Comparison of ENCODE assay signal across 23 mouse cellular contexts in the genomic region with DNA sequence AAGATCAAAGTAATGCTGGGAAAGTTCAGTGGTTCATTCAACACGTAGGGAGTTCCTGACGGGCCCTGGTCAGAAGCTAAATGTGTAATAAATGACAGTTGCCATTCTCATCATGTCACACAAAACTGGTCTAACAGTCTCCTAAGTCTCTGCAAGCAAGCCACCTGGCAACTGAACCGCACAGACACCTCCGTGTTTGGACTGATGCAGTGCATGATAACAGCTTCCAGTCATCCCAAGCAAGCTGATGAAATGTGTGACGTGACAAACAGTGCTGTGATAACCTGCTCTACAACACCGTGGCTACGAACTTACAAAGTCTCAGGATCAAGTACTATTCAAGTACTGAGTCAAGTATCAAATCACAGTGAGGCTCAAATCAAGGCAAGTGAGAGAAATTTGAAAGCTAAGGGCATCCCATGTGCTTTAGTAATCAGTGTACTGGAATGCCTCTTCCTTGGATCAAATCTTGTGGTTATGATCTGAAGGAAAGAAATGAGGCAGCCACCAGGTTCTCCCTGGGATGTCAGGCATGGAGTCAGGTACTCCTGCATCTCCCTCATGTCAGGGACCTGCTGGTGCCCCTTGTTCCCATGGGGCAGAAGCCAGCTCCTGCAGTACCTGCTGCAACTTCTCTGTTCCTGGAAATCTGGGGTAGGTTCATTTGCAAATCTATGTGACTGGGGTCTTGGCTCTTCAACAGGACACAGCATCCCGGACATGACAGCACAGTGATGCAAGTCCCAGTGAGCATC. TPM values are rescaled to one million over a fixed set of nuclear protein-coding genes. Genes with fewer than 3 reads are reported as not detected.
DNase-seq lines count a peak whose midpoint lies in the region; ATAC-seq lines count a peak whose summit lies in the region.
"Had no signal": no experiment of that assay in that cellular context is flagged by ENCODE, and none has a peak within 500 bp of the region (broad histone marks: within the 10 kb centered on the region; RNA-seq: fewer than 3 reads in every experiment).

No protein-coding gene starts in this region.

- H3K27ac ChIP-seq in hindbrain, embryonic 13.5 days, result no peak overlapping the region
- H3K27ac ChIP-seq in hindbrain, embryonic 14.5 days, result no peak overlapping the region
- H3K27ac ChIP-seq: embryonic facial prominence, embryonic 10.5 days; embryonic facial prominence, embryonic 12.5 days; forebrain, embryonic 13.5 days; forebrain, embryonic 15.5 days had no signal

- H3K9me3 ChIP-seq in hindbrain, embryonic 13.5 days, result no peaks in the 10 kb centered on the region
- H3K9me3 ChIP-seq in hindbrain, embryonic 14.5 days (ENCODE audit: control insufficient read depth, low read length), result no peaks in the 10 kb centered on the region
- H3K9me3 ChIP-seq: embryonic facial prominence, embryonic 10.5 days; embryonic facial prominence, embryonic 12.5 days; forebrain, embryonic 13.5 days; forebrain, embryonic 15.5 days; G1E had no signal

- DNase-seq in hindbrain, embryonic 14.5 days (ENCODE audit: low spot score), result no peak
- peak; percentile 11 for DNase-seq in ES-CJ7 (ENCODE audit: low read depth, low spot score)
- peak; percentile 50 for DNase-seq in fat pad, adult 2 months (ENCODE audit: extremely low read depth, low read depth, low spot score)
- DNase-seq in right cerebral cortex, postnatal 14 days, result no peak
- DNase-seq: adrenal gland, adult 8-10 months; adrenal gland, postnatal 14 days; adrenal gland, postnatal 36 days; cerebellum, adult 11-12 months; cerebellum, adult 2 months; cerebellum, adult 9-10 months; cerebellum, postnatal 10 days; cerebellum, postnatal 25 days; forebrain, postnatal 0 days had no signal

- 0 out of 2 replicates have a peak overlapping the region, but pooled peaks have one; percentile 2 for H3K9ac ChIP-seq in hindbrain, embryonic 13.5 days
- H3K9ac ChIP-seq in hindbrain, embryonic 14.5 days, result no peak overlapping the region
- H3K9ac ChIP-seq: embryonic facial prominence, embryonic 12.5 days; forebrain, embryonic 13.5 days; forebrain, embryonic 15.5 days; forebrain, postnatal 0 days had no signal

- 96% methylated on average over 8 of the region's 8 CpGs for WGBS in hindbrain, embryonic 13.5 days
- WGBS in hindbrain, embryonic 14.5 days, result 94% methylated on average over 8 of the region's 8 CpGs

- H3K4me3 ChIP-seq in hindbrain, embryonic 13.5 days, result no peak overlapping the region
- H3K4me3 ChIP-seq in hindbrain, embryonic 14.5 days (replicated peaks; ENCODE audit: low read length), result no peak overlapping the region
- H3K4me3 ChIP-seq: embryonic facial prominence, embryonic 10.5 days; embryonic facial prominence, embryonic 12.5 days; forebrain, embryonic 13.5 days; forebrain, embryonic 15.5 days had no signal

- no peaks in the 10 kb centered on the region; the same call in 1 of the 2 replicates for H3K4me1 ChIP-seq in hindbrain, embryonic 13.5 days (replicated peaks)
- H3K4me1 ChIP-seq in hindbrain, embryonic 14.5 days (replicated peaks; ENCODE audit: control insufficient read depth, insufficient read depth, low read length), result no peaks in the 10 kb centered on the region
- H3K4me1 ChIP-seq: embryonic facial prominence, embryonic 10.5 days; embryonic facial prominence, embryonic 12.5 days; forebrain, embryonic 13.5 days; forebrain, embryonic 15.5 days had no signal

- peaks cover 37% of the 10 kb centered on the region for H3K36me3 ChIP-seq in hindbrain, embryonic 13.5 days
- H3K36me3 ChIP-seq in hindbrain, embryonic 14.5 days (replicated peaks; ENCODE audit: control insufficient read depth, insufficient read depth), result peaks cover 36% of the 10 kb centered on the region

- ATAC-seq in hindbrain, embryonic 13.5 days (ENCODE audit: low FRiP score), result no peak
- ATAC-seq in hindbrain, embryonic 14.5 days (ENCODE audit: low FRiP score), result no peak
- ATAC-seq in erythroid progenitor cell, adult 5-6 weeks (replicated peaks; ENCODE audit: low FRiP score, poor library complexity, severe bottlenecking), result no peak
- ATAC-seq: activated CD4-positive, CD25-positive, alpha-beta regulatory T cell, adult 4 months; forebrain, embryonic 13.5 days; forebrain, embryonic 15.5 days; forebrain, postnatal 0 days; Patski had no signal

- H3K4me2 ChIP-seq in hindbrain, embryonic 13.5 days, result no peak overlapping the region
- H3K4me2 ChIP-seq in hindbrain, embryonic 14.5 days (replicated peaks), result no peak overlapping the region
- H3K4me2 ChIP-seq: embryonic facial prominence, embryonic 12.5 days; forebrain, embryonic 13.5 days; forebrain, embryonic 15.5 days had no signal

- no peaks in the 10 kb centered on the region for H3K27me3 ChIP-seq in hindbrain, embryonic 13.5 days
- no peaks in the 10 kb centered on the region for H3K27me3 ChIP-seq in hindbrain, embryonic 14.5 days (ENCODE audit: control insufficient read depth, insufficient read depth, low read length)
- H3K27me3 ChIP-seq: embryonic facial prominence, embryonic 12.5 days; forebrain, embryonic 13.5 days; forebrain, embryonic 15.5 days; Patski had no signal

RNA-seq across cellular contexts. Expression of gene Recql, which starts 8.1 kb away (rescaled TPM):
- 28.1 and 29.3 TPM in 2 replicates for polyA plus RNA-seq in hindbrain, embryonic 13.5 days (2015; fragmentation: Nextera tagmentation; extraction: Ambion mirVana)
- 27.2 and 28.4 TPM in 2 replicates for polyA plus RNA-seq in hindbrain, embryonic 14.5 days (2014; fragmentation: Nextera tagmentation; extraction: Ambion mirVana)
- 23.1 and 52.6 TPM in 2 replicates for total RNA-seq in erythroid progenitor cell, adult 5-6 weeks (2015; ENCODE audit: low replicate concordance)
- total RNA-seq in erythroid progenitor cell, adult 5-6 weeks (2017; ENCODE audit: low replicate concordance), result 17.1 and 23.3 TPM in 2 replicates

RNA-seq across cellular contexts. Expression of gene Golt1b, which starts 8.3 kb away (rescaled TPM):
- polyA plus RNA-seq in hindbrain, embryonic 13.5 days (2015; fragmentation: Nextera tagmentation; extraction: Ambion mirVana), result 83.2 and 88.5 TPM in 2 replicates
- polyA plus RNA-seq in hindbrain, embryonic 14.5 days (2014; fragmentation: Nextera tagmentation; extraction: Ambion mirVana), result 82.7 and 84.3 TPM in 2 replicates
- total RNA-seq in erythroid progenitor cell, adult 5-6 weeks (2015; ENCODE audit: low replicate concordance), result 13.8 and 19.5 TPM in 2 replicates
- 19.9 and 30.9 TPM in 2 replicates for total RNA-seq in erythroid progenitor cell, adult 5-6 weeks (2017; ENCODE audit: low replicate concordance)

RNA-seq across cellular contexts. Expression of gene Pyroxd1, which starts 33.3 kb away (rescaled TPM):
- 23.9 and 25.8 TPM in 2 replicates for polyA plus RNA-seq in hindbrain, embryonic 13.5 days (2015; fragmentation: Nextera tagmentation; extraction: Ambion mirVana)
- 20.3 and 21.1 TPM in 2 replicates for polyA plus RNA-seq in hindbrain, embryonic 14.5 days (2014; fragmentation: Nextera tagmentation; extraction: Ambion mirVana)
- total RNA-seq in erythroid progenitor cell, adult 5-6 weeks (2015; ENCODE audit: low replicate concordance), result 3.6 and 7.1 TPM in 2 replicates
- total RNA-seq in erythroid progenitor cell, adult 5-6 weeks (2017; ENCODE audit: low replicate concordance), result 1.5 and 4.8 TPM in 2 replicates

RNA-seq across cellular contexts. Expression of gene Spx, which starts 34.5 kb away (rescaled TPM):
- 3.6 and 9.5 TPM in 2 replicates for polyA plus RNA-seq in hindbrain, embryonic 13.5 days (2015; fragmentation: Nextera tagmentation; extraction: Ambion mirVana)
- polyA plus RNA-seq in hindbrain, embryonic 14.5 days (2014; fragmentation: Nextera tagmentation; extraction: Ambion mirVana), result 1.7 and 3.2 TPM in 2 replicates
- not detected in 2 replicates for total RNA-seq in erythroid progenitor cell, adult 5-6 weeks (2015; ENCODE audit: low replicate concordance)
- 1.7 TPM in 1 of 2 replicates, not detected in the other for total RNA-seq in erythroid progenitor cell, adult 5-6 weeks (2017; ENCODE audit: low replicate concordance)
- total RNA-seq: adrenal gland, postnatal 14 days had no signal
- polyA plus RNA-seq: G1E had no signal

RNA-seq across cellular contexts. Expression of gene Slco1a5, which starts 56.0 kb away (rescaled TPM):
- 0.34 and 0.36 TPM in 2 replicates for polyA plus RNA-seq in hindbrain, embryonic 13.5 days (2015; fragmentation: Nextera tagmentation; extraction: Ambion mirVana)
- 0.40 and 0.75 TPM in 2 replicates for polyA plus RNA-seq in hindbrain, embryonic 14.5 days (2014; fragmentation: Nextera tagmentation; extraction: Ambion mirVana)
- 1.1 TPM in 1 of 2 replicates, not detected in the other for total RNA-seq in erythroid progenitor cell, adult 5-6 weeks (2015; ENCODE audit: low replicate concordance)
- 0.26 TPM in 1 of 2 replicates, not detected in the other for total RNA-seq in erythroid progenitor cell, adult 5-6 weeks (2017; ENCODE audit: low replicate concordance)
- total RNA-seq: adrenal gland, adult 18-20 months; adrenal gland, adult 8-10 months; adrenal gland, postnatal 14 days; adrenal gland, postnatal 36 days had no signal
- polyA plus RNA-seq: activated CD4-positive, CD25-positive, alpha-beta regulatory T cell, adult 4 months; embryonic facial prominence, embryonic 12.5 days; G1E had no signal

Comparison
In these comparisons a context has a peak if more than half of its experiments do, and no peak if none do; other contexts are left out.
1. DNase-seq: peak in ES-CJ7 (single experiment) and fat pad, adult 2 months (single experiment); none in hindbrain, embryonic 14.5 days (single experiment) and right cerebral cortex, postnatal 14 days (single experiment).